Mouse (Mus musculus) testis, adult 2 months (tissue): ENCODE measurements at regions not wholly inside any gene's neighbourhood (a gene's known extent, or its start where the extent isn't known, plus 50 kb on each side); places are given as distances from the start of the nearest gene placed in this dataset.

Experiments used
- H3K27ac ChIP-seq: fragments of 200-500 bp; 2 replicates; pipeline ENCODE4 v1.5.1; 2012; ENCODE audit warnings: low read depth, low read length; ENCODE audit not compliant: control insufficient read depth, insufficient read depth
- H3K27me3 ChIP-seq: fragments of 200-500 bp; 2 replicates; pipeline ENCODE4 v1.6.1; 2012; ENCODE audit warnings: mild to moderate bottlenecking, low read length, moderate library complexity; ENCODE audit not compliant: control insufficient read depth, insufficient read depth
- H3K36me3 ChIP-seq: fragments of 200-500 bp; 2 replicates; pipeline ENCODE4 v1.6.1; 2012; ENCODE audit warnings: mild to moderate bottlenecking, low read length; ENCODE audit not compliant: control insufficient read depth, insufficient read depth
- H3K4me1 ChIP-seq: fragments of 200-500 bp; 2 replicates; pipeline ENCODE4 v1.6.1; 2012; ENCODE audit warnings: low read length; ENCODE audit not compliant: control insufficient read depth, insufficient read depth
- H3K4me3 ChIP-seq: fragments of 200-500 bp; 2 replicates; pipeline ENCODE4 v1.5.1; 2012; ENCODE audit warnings: low read depth, mild to moderate bottlenecking, low read length, moderate library complexity, mixed read lengths; ENCODE audit not compliant: control insufficient read depth
- CTCF ChIP-seq: fragments of 200-500 bp; IDR thresholded peaks from 2 replicates; pipeline ENCODE4 v1.5.1; 2012; ENCODE audit warnings: low read depth, mild to moderate bottlenecking, inconsistent platforms, low read length, moderate library complexity; ENCODE audit not compliant: control insufficient read depth, insufficient read depth, insufficient replicate concordance
- POLR2A ChIP-seq: fragments of 200-500 bp; IDR thresholded peaks from 2 replicates; pipeline ENCODE4 v1.6.1; 2012; ENCODE audit warnings: low read depth, mild to moderate bottlenecking, inconsistent platforms, low read length, moderate library complexity; ENCODE audit not compliant: control insufficient read depth

GRCm38 (mm10) chr2:174017042-174017441 is 59.1 kb upstream of the Stx16 start:
- Histone ChIP-seq H3K4me3 (no peak overlapping the region), H3K27me3 (no peaks in the 10 kb centered on the region), H3K4me1 (peaks cover 5% of the 10 kb centered on the region)

GRCm38 (mm10) chr2:174017596-174017995 is 58.5 kb upstream of the Stx16 start:
- H3K4me3 ChIP-seq = no peak overlapping the region
- H3K4me1 ChIP-seq = peaks cover 5% of the 10 kb centered on the region
- H3K27ac ChIP-seq = no peak overlapping the region
- no peaks in the 10 kb centered on the region for H3K36me3 ChIP-seq
- TF ChIP-seq CTCF (no peak), POLR2A (no peak)
- no peaks in the 10 kb centered on the region for H3K27me3 ChIP-seq

More at GRCm38 (mm10) chr2:174017042-174017441, 59.1 kb upstream of the Stx16 start:
- no peak overlapping the region for H3K27ac ChIP-seq
- no peak for TF ChIP-seq CTCF
- no peak for TF ChIP-seq POLR2A
- no peaks in the 10 kb centered on the region for H3K36me3 ChIP-seq

- H3K27me3 ChIP-seq = no peaks in the 10 kb centered on the region
These were observed 58.1 kb upstream of the Stx16 start for GRCm38 (mm10) chr2:174018002-174018401.

GRCm38 (mm10) chr2:174018986-174019385 is 57.1 kb upstream of the Stx16 start:
- Histone ChIP-seq H3K27me3 (no peaks in the 10 kb centered on the region), H3K36me3 (no peaks in the 10 kb centered on the region)
- no peak for TF ChIP-seq CTCF
- TF ChIP-seq POLR2A = no peak

More at GRCm38 (mm10) chr2:174018002-174018401, 58.1 kb upstream of the Stx16 start:
- no peak for TF ChIP-seq POLR2A
- TF ChIP-seq CTCF = no peak
- Histone ChIP-seq H3K27ac (no peak overlapping the region), H3K4me1 (peaks cover 5% of the 10 kb centered on the region), H3K4me3 (no peak overlapping the region), H3K36me3 (no peaks in the 10 kb centered on the region)

GRCm38 (mm10) chr2:174019970-174020369 is 56.1 kb upstream of the Stx16 start:
- no peak overlapping the region for H3K4me3 ChIP-seq
- no peaks in the 10 kb centered on the region for H3K36me3 ChIP-seq
- H3K27ac ChIP-seq = no peak overlapping the region
- peaks cover 5% of the 10 kb centered on the region for H3K4me1 ChIP-seq
- TF ChIP-seq POLR2A = no peak
- TF ChIP-seq CTCF = no peak
- H3K27me3 ChIP-seq = no peaks in the 10 kb centered on the region

More at GRCm38 (mm10) chr2:174018986-174019385, 57.1 kb upstream of the Stx16 start:
- H3K4me1 ChIP-seq = peaks cover 5% of the 10 kb centered on the region
- H3K27ac ChIP-seq = no peak overlapping the region
- no peak overlapping the region for H3K4me3 ChIP-seq

- Histone ChIP-seq H3K36me3 (no peaks in the 10 kb centered on the region), H3K4me3 (no peak overlapping the region)
These were observed 55.7 kb upstream of the Stx16 start for GRCm38 (mm10) chr2:174020447-174020846.

GRCm38 (mm10) chr2:174021538-174021937 is 54.6 kb upstream of the Stx16 start:
- Histone ChIP-seq H3K27ac (no peak overlapping the region), H3K36me3 (no peaks in the 10 kb centered on the region), H3K4me3 (no peak overlapping the region), H3K27me3 (no peaks in the 10 kb centered on the region), H3K4me1 (no peaks in the 10 kb centered on the region)
- no peak for TF ChIP-seq POLR2A
- no peak for TF ChIP-seq CTCF

More at GRCm38 (mm10) chr2:174020447-174020846, 55.7 kb upstream of the Stx16 start:
- H3K4me1 ChIP-seq = peaks cover 2% of the 10 kb centered on the region
- TF ChIP-seq POLR2A (no peak), CTCF (no peak)
- no peak overlapping the region for H3K27ac ChIP-seq
- no peaks in the 10 kb centered on the region for H3K27me3 ChIP-seq

- no peaks in the 10 kb centered on the region for H3K36me3 ChIP-seq
- H3K4me3 ChIP-seq = no peak overlapping the region
- H3K4me1 ChIP-seq = no peaks in the 10 kb centered on the region
- H3K27me3 ChIP-seq = no peaks in the 10 kb centered on the region
- H3K27ac ChIP-seq = no peak overlapping the region
- no peak for TF ChIP-seq CTCF
- TF ChIP-seq POLR2A = no peak
These were observed 53.8 kb upstream of the Stx16 start for GRCm38 (mm10) chr2:174022292-174022691.
